Mouse (Mus musculus): ENCODE measurements around the gene Tnrc6c.

DNA sequence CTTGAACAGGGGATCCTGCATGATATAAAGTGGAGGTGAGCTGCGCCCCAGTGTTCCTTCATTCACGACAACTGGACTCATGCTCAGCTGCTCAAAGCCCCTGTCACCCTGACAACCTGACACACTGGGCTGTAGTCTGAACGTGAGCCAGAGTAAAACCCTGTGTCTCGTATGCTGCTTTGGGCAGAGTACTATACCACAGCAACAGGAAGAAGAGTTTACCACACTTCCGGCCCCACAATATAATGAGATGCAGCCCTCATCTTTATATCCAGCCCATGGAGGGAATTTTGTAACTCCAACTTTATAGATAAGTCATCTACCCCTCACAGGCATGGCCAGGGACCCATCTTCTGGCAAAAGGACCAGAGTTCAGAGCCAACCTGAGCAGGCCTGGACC lies 123.0 kb downstream of the Tnrc6c start:
- TF ChIP-seq CTCF (IDR thresholded peaks at IDR 0.05; ENCODE audit: low read depth, low read length) (no peak), POLR2A (IDR thresholded peaks at IDR 0.05; ENCODE audit: borderline replicate concordance, low read depth, low read length) (no peak)

Data from bone marrow macrophage, adult 2 months (primary cell).